ENCODE assay signal across 14 mouse cellular contexts in genomic region chr9:107325904-107326303, GRCm38 (mm10). TPM values are rescaled to one million over a fixed set of nuclear protein-coding genes. Genes with fewer than 3 reads are reported as not detected.
DNase-seq lines count a peak whose midpoint lies in the region; ATAC-seq and TF ChIP-seq lines count a peak whose summit lies in the region.
"Had no signal": no experiment of that assay in that cellular context is flagged by ENCODE, and none has a peak within 500 bp of the region (broad histone marks: within the 10 kb centered on the region; RNA-seq: fewer than 3 reads in every experiment).

No protein-coding gene starts in this region.

- DNase-seq in kidney, adult 18-20 months, result peak; percentile 60
- DNase-seq in kidney, postnatal 10 days, result no peak
- DNase-seq in gastrocnemius, adult 2 months, result peak; percentile 85
- peak; percentile 59 for DNase-seq in heart, postnatal 4 days
- DNase-seq in lung, postnatal 4 days, result peak; percentile 39 to 69
- no peak for DNase-seq in cerebellum, adult 18-20 months
- no peak for DNase-seq in yolk sac, embryonic 10.5 days (ENCODE audit: low spot score)
- DNase-seq: adrenal gland, adult 8-10 months had no signal

- peak overlapping the region; percentile 30 for H3K4me3 ChIP-seq in gastrocnemius, adult 2 months
- no peak overlapping the region for H3K4me3 ChIP-seq in forebrain, embryonic 15.5 days
- H3K4me3 ChIP-seq: liver, embryonic 15.5 days had no signal

- H3K9me3 ChIP-seq in forebrain, embryonic 15.5 days, result no peaks in the 10 kb centered on the region
- H3K9me3 ChIP-seq: liver, embryonic 15.5 days had no signal

- intact Hi-C loops in gastrocnemius, adult 2 months (cut with DNase I), result no loop called here

- no peak overlapping the region for H3K4me2 ChIP-seq in forebrain, embryonic 15.5 days (replicated peaks)
- H3K4me2 ChIP-seq: liver, embryonic 15.5 days; midbrain, embryonic 11.5 days had no signal

- H3K9ac ChIP-seq in forebrain, embryonic 15.5 days (replicated peaks), result no peak overlapping the region
- H3K9ac ChIP-seq: liver, embryonic 15.5 days had no signal

- H3K4me1 ChIP-seq in forebrain, embryonic 15.5 days, result no peaks in the 10 kb centered on the region
- H3K4me1 ChIP-seq: liver, embryonic 15.5 days had no signal

- no peaks in the 10 kb centered on the region for H3K27me3 ChIP-seq in forebrain, embryonic 15.5 days
- H3K27me3 ChIP-seq: CH12.LX; liver, embryonic 15.5 days had no signal

- TF ChIP-seq CTCF in gastrocnemius, adult 2 months (IDR thresholded peaks at IDR 0.05), result no peak

- 0 out of 2 replicates have a peak, but pooled peaks cover 3% of the 10 kb centered on the region for H3K36me3 ChIP-seq in forebrain, embryonic 15.5 days
- H3K36me3 ChIP-seq: liver, embryonic 15.5 days had no signal

- ATAC-seq in forebrain, embryonic 15.5 days (replicated peaks), result no peak
- ATAC-seq: forebrain, embryonic 16.5 days; hindbrain, postnatal 0 days had no signal

- peak overlapping the region; percentile 90 for H3K27ac ChIP-seq in gastrocnemius, adult 2 months
- H3K27ac ChIP-seq in forebrain, embryonic 15.5 days (replicated peaks), result no peak overlapping the region
- H3K27ac ChIP-seq: hindbrain, postnatal 0 days; liver, embryonic 15.5 days had no signal

- 91% methylated on average over 7 of the region's 7 CpGs for WGBS in forebrain, embryonic 15.5 days

RNA-seq across cellular contexts. Expression of gene Hemk1, which starts 12.2 kb away (rescaled TPM):
- total RNA-seq in gastrocnemius, adult 2 months (2021), result 10 to 100 TPM; 11.6 to 14.4 TPM
- 10 to 100 TPM; 13.0 to 15.0 TPM for total RNA-seq in heart, postnatal 4 days (2021)
- polyA plus RNA-seq in forebrain, embryonic 15.5 days (2015; fragmentation: Nextera tagmentation; extraction: Ambion mirVana), result 14.6 and 16.0 TPM in 2 replicates

RNA-seq across cellular contexts. Expression of gene 6430571L13Rik, which starts 14.5 kb away (rescaled TPM):
- total RNA-seq in gastrocnemius, adult 2 months (2021), result 10 to 100 TPM; 37.9 to 49.6 TPM
- 1 to 10 TPM; 4.6 to 5.8 TPM for total RNA-seq in heart, postnatal 4 days (2021)
- polyA plus RNA-seq in forebrain, embryonic 15.5 days (2015; fragmentation: Nextera tagmentation; extraction: Ambion mirVana), result 4.1 and 4.5 TPM in 2 replicates

RNA-seq across cellular contexts. Expression of gene Cish, which starts 30.1 kb away (rescaled TPM):
- total RNA-seq in gastrocnemius, adult 2 months (2021), result 100 to 1,000 TPM in 1 of 2 experiments, 10 to 100 TPM in 1; 25.7 to 113 TPM
- total RNA-seq in heart, postnatal 4 days (2021), result 100 to 1,000 TPM; 146 to 176 TPM
- polyA plus RNA-seq in forebrain, embryonic 15.5 days (2015; fragmentation: Nextera tagmentation; extraction: Ambion mirVana), result 9.5 and 11.5 TPM in 2 replicates

RNA-seq across cellular contexts. Expression of gene Mapkapk3, which starts 36.2 kb away (rescaled TPM):
- total RNA-seq in gastrocnemius, adult 2 months (2021), result 10 to 100 TPM; 32.6 to 48.1 TPM
- total RNA-seq in heart, postnatal 4 days (2021), result 10 to 100 TPM; 18.3 to 18.9 TPM
- polyA plus RNA-seq in forebrain, embryonic 15.5 days (2015; fragmentation: Nextera tagmentation; extraction: Ambion mirVana), result 1.4 and 1.8 TPM in 2 replicates

Comparison
In these comparisons a context has a peak if more than half of its experiments do, and no peak if none do; other contexts are left out.
1. DNase-seq: peak in kidney, adult 18-20 months (single experiment), gastrocnemius, adult 2 months (single experiment), heart, postnatal 4 days (single experiment) and lung, postnatal 4 days (2 of 2); none in kidney, postnatal 10 days (single experiment), cerebellum, adult 18-20 months (0 of 2) and yolk sac, embryonic 10.5 days (single experiment).
2. RNA of gene 6430571L13Rik, which starts 14.5 kb away (total RNA-seq): 37.9 to 49.6 TPM in gastrocnemius, adult 2 months; 4.6 to 5.8 TPM in heart, postnatal 4 days; every median in the first group is over 4 times any median in the second.